Mouse (Mus musculus) kidney, adult 2 months (tissue): Measurements from ENCODE around the gene Adgrg1. TPM values are rescaled to one million over a fixed set of nuclear protein-coding genes. Genes with fewer than 3 reads are reported as not detected.
A peak's percentile ranks its signal among the peaks of the same experiment; 100 is the strongest.

Source experiments
- DNase-seq: peaks from one replicate; pipeline ENCODE4 v3.0.0; 2021
- H3K27ac ChIP-seq: fragments of 200-500 bp; 2 replicates; pipeline ENCODE4 v1.5.1; 2012; ENCODE audit warnings: low read depth, low read length, control low read depth, inconsistent platforms; ENCODE audit not compliant: insufficient read depth
- H3K27me3 ChIP-seq: fragments of 200-500 bp; replicated peaks from 2 replicates; pipeline ENCODE4 v1.6.1; 2012; ENCODE audit warnings: mild to moderate bottlenecking, moderate library complexity, low read length, inconsistent platforms; ENCODE audit not compliant: control insufficient read depth, insufficient read depth
- H3K36me3 ChIP-seq: fragments of 200-500 bp; 2 replicates; pipeline ENCODE4 v1.6.1; 2012; ENCODE audit warnings: mild to moderate bottlenecking, moderate library complexity, low read length, inconsistent platforms; ENCODE audit not compliant: control insufficient read depth, insufficient read depth
- H3K4me1 ChIP-seq: fragments of 200-500 bp; 2 replicates; pipeline ENCODE4 v1.6.1; 2011; ENCODE audit warnings: low read length; ENCODE audit not compliant: control insufficient read depth, insufficient read depth
- H3K4me3 ChIP-seq: fragments of 200-500 bp; 2 replicates; pipeline ENCODE4 v1.5.1; 2011; ENCODE audit warnings: mild to moderate bottlenecking, low read depth, low read length, control low read depth; ENCODE audit not compliant: insufficient read depth
- CTCF ChIP-seq: fragments of 200-500 bp; conservative IDR thresholded peaks from 2 replicates; pipeline ENCODE4 v1.5.1; 2011; ENCODE audit warnings: low read depth, mild to moderate bottlenecking, control low read depth, low read length, moderate library complexity, mixed read lengths; ENCODE audit not compliant: insufficient read depth, insufficient read length
- POLR2A ChIP-seq: fragments of 200-500 bp; IDR thresholded peaks from one replicate; pipeline ENCODE4 v1.6.1; 2011; ENCODE audit warnings: low read depth, low read length, control low read depth
- WGBS: fragments of 180-500 bp; shearing (Covaris S2); methylation state at CpG from one replicate; pipeline ENCODE4 v1.1.7; 2018; 5-methylcytosine and 5-hydroxymethylcytosine counted together
- polyA plus RNA-seq: library from polyadenylated mRNA; depleted of rRNA; stranded (reverse); fragments of >200 nt; gene quantifications from 2 replicates; pipeline ENCODE4 v1.2.3, GENCODE M21; 2012

Adgrg1 gene
- polyA plus RNA-seq, 1 experiment = 342 TPM

- WGBS = 68% methylated on average over 4 of the region's 4 CpGs
- Histone ChIP-seq H3K36me3 (no peaks in the 10 kb centered on the region; the same call in 1 of the 2 replicates), H3K4me3 (no peak overlapping the region), H3K27ac (no peak overlapping the region), H3K27me3 (no peaks in the 10 kb centered on the region), H3K4me1 (no peaks in the 10 kb centered on the region)
- no peak for DNase-seq
- no peak for TF ChIP-seq POLR2A
- no peak for TF ChIP-seq CTCF
These were observed 42.1 kb downstream of the Adgrg1 start for GRCm38 (mm10) chr8:95016684-95017083.

- H3K4me3 ChIP-seq = no peak within 1 kb of the TSS
- no peaks in the 10 kb centered on the region; the same call in 1 of the 2 replicates for H3K36me3 ChIP-seq
- DNase-seq = no peak
- no peak within 1 kb of the TSS for H3K27ac ChIP-seq
- 66% methylated on average over 11 of the region's 11 CpGs for WGBS
- no peaks in the 10 kb centered on the region for H3K4me1 ChIP-seq
- TF ChIP-seq CTCF (no peak), POLR2A (no peak)
- H3K27me3 ChIP-seq = no peaks in the 10 kb centered on the region
These were observed 42.9 kb downstream of the Adgrg1 start, which contains the start of gene Adgrg3 for GRCm38 (mm10) chr8:95017451-95017850. Gene Adgrg3, plus strand, starts transcription at chr8:95017692.

GRCm38 (mm10) chr8:95017969-95018635 is 43.6 kb downstream of the Adgrg1 start:
- TF ChIP-seq POLR2A (no peak), CTCF (no peak)
- no peaks in the 10 kb centered on the region for H3K27me3 ChIP-seq
- H3K4me1 ChIP-seq = no peaks in the 10 kb centered on the region
- DNase-seq = no peak
- no peak overlapping the region for H3K27ac ChIP-seq
- no peaks in the 10 kb centered on the region; the same call in 1 of the 2 replicates for H3K36me3 ChIP-seq
- WGBS = 82% methylated on average over 9 of the region's 9 CpGs
- H3K4me3 ChIP-seq = no peak overlapping the region

DNA sequence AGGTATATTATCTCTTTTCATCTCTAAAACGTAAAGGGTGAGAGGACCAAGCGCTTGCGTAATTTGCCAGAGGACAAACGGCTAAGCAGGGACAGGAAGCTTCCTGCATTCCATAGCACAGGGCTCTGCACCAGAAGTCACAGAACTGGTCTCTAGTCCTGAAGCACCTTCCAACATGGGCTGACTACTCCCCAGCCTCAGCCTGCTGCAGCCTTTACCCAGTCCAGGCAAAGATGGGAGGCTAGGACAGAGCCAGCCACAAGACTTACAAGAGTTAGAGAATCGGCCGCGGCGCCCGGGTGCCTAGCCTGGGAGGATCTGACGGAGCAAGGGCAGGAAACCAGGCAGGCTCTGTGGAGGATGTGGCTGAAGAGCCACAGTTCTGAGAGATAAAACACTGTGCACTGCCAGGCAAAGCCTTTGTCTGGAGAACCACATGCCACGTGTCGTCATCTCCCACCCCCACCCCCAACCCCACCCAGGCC is 45.8 kb downstream of the Adgrg1 start:
- peak overlapping the region; percentile 83; the same call in 1 of the 2 replicates for H3K27ac ChIP-seq

DNA sequence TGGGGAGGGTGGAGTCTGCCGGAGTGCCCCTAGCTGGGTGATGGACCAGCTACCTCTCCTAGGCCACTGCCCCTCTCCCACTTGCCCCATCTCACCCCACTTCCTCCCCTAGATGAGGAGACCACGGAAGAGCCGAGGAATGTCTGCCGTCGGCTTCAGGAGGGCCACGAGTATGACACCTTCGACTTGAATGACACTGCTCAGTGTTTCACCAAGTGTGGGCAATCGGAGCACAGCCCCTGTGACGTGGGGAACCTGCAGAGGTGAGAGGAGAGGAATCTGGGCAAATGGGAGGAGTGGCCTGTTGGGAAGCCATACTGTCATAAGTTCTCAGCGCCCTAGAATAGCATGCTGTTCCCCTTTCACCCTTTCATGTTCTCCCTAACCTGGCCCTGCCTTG is 46.3 kb downstream of the Adgrg1 start:
- peak overlapping the region; percentile 32; the same call in 1 of the 2 replicates for H3K27ac ChIP-seq
- H3K27me3 ChIP-seq = no peaks in the 10 kb centered on the region
- H3K4me1 ChIP-seq = no peaks in the 10 kb centered on the region

More for the DNA sequence above, 45.8 kb downstream of the Adgrg1 start:
- WGBS = 48% methylated on average over 12 of the region's 12 CpGs
- peak overlapping the region; percentile 43 for H3K4me3 ChIP-seq
- TF ChIP-seq CTCF (no peak), POLR2A (no peak)
- peak; percentile 40 for DNase-seq
- no peaks in the 10 kb centered on the region for H3K4me1 ChIP-seq
- H3K36me3 ChIP-seq = no peaks in the 10 kb centered on the region
- no peaks in the 10 kb centered on the region for H3K27me3 ChIP-seq

DNA sequence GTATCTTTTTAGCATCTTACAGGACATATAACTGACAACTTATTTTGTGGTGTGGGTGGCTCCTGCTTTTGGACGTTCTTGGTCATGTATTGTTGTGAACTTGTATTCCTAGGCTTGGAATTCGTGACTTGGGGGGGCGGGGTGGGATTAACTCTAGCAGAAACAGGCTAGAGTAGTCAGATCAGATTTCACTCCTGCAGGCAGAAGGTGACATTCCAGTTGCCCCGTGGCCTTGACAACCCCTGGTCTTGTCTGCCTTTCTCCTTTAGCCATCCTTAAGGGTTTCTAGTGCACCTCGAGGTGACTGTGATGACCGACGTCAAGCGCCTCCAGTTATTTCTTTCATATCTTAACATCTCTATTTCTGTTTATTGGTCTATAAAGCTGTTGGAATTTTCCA is 48.6 kb downstream of the Adgrg1 start:
- H3K27me3 ChIP-seq = no peaks in the 10 kb centered on the region
- H3K27ac ChIP-seq = no peak overlapping the region
- 29% methylated on average over 8 of the region's 8 CpGs for WGBS
- no peaks in the 10 kb centered on the region for H3K36me3 ChIP-seq
- TF ChIP-seq CTCF (no peak), POLR2A (no peak)
- no peaks in the 10 kb centered on the region for H3K4me1 ChIP-seq
- H3K4me3 ChIP-seq = no peak overlapping the region
- DNase-seq = no peak

More for the DNA sequence above, 46.3 kb downstream of the Adgrg1 start:
- no peak for DNase-seq
- peak overlapping the region; percentile 43; the same call in 1 of the 2 replicates for H3K4me3 ChIP-seq
- 65% methylated on average over 10 of the region's 10 CpGs for WGBS
- TF ChIP-seq POLR2A = no peak
- no peak for TF ChIP-seq CTCF
- H3K36me3 ChIP-seq = no peaks in the 10 kb centered on the region

- TF ChIP-seq CTCF (no peak), POLR2A (no peak)
- WGBS = 54% methylated on average over 4 of the region's 4 CpGs
- no peaks in the 10 kb centered on the region for H3K36me3 ChIP-seq
- H3K27ac ChIP-seq = no peak overlapping the region
- no peak overlapping the region for H3K4me3 ChIP-seq
- H3K4me1 ChIP-seq = no peaks in the 10 kb centered on the region
- H3K27me3 ChIP-seq = no peaks in the 10 kb centered on the region
- no peak for DNase-seq
These were observed 49.8 kb downstream of the Adgrg1 start for GRCm38 (mm10) chr8:95024387-95024786.
